Mouse (Mus musculus) intestine, postnatal 0 days (tissue): ENCODE results near the gene Dscaml1. TPM values are rescaled to one million over a fixed set of nuclear protein-coding genes. Genes with fewer than 3 reads are reported as not detected.

Experiments used
- ATAC-seq: fragments of 200-750 bp; cut with Nextera tagmentation; 2 replicates; pipeline ENCODE4 v1.8.0; 2017; ENCODE audit warnings: mild to moderate bottlenecking, moderate TSS enrichment, moderate library complexity
- H3K27ac ChIP-seq: fragments of 300-500 bp; sonication (generic); 2 replicates; pipeline ENCODE4 v1.5.1; 2014; ENCODE audit warnings: mild to moderate bottlenecking, low read depth, low read length, moderate library complexity
- H3K27me3 ChIP-seq: fragments of 300-500 bp; sonication (generic); replicated peaks from 2 replicates; pipeline ENCODE4 v1.6.1; 2014; ENCODE audit warnings: low read length, mixed read lengths; ENCODE audit not compliant: control insufficient read depth, insufficient read depth
- H3K36me3 ChIP-seq: fragments of 300-500 bp; sonication (generic); 2 replicates; pipeline ENCODE4 v1.6.1; 2014; ENCODE audit warnings: mild to moderate bottlenecking, moderate library complexity; ENCODE audit not compliant: control insufficient read depth, insufficient read depth
- H3K4me1 ChIP-seq: fragments of 300-500 bp; sonication (generic); replicated peaks from 2 replicates; pipeline ENCODE4 v1.6.1; 2014; ENCODE audit warnings: antibody characterized with exemption, low read length, mixed read lengths; ENCODE audit not compliant: control insufficient read depth, insufficient read depth
- H3K4me2 ChIP-seq: fragments of 300-500 bp; sonication (generic); replicated peaks from 2 replicates; pipeline ENCODE4 v1.6.1; 2014; ENCODE audit warnings: low read depth, mild to moderate bottlenecking, moderate library complexity
- H3K4me3 ChIP-seq: fragments of 300-500 bp; sonication (generic); 2 replicates; pipeline ENCODE4 v1.5.1; 2014; ENCODE audit warnings: low read depth, low read length
- H3K9ac ChIP-seq: fragments of 300-500 bp; sonication (generic); 2 replicates; pipeline ENCODE4 v1.6.1; 2014; ENCODE audit warnings: mild to moderate bottlenecking, low read depth, low read length
- H3K9me3 ChIP-seq: fragments of 300-500 bp; sonication (generic); 2 replicates; pipeline ENCODE4 v1.6.1; 2016; ENCODE audit warnings: mixed run types; ENCODE audit not compliant: control insufficient read depth
- CTCF ChIP-seq: sonication (generic); IDR thresholded peaks from 2 replicates; pipeline ENCODE4 v1.5.1; 2016; ENCODE audit warnings: low read depth, mild to moderate bottlenecking, control low read depth, antibody characterized with exemption, moderate library complexity
- WGBS: fragments of 180-500 bp; shearing (Covaris S2); extraction: QIAGEN DNeasy Blood & Tissue Kit; methylation state at CpG from one replicate; pipeline ENCODE4 v1.1.7; 2014; 5-methylcytosine and 5-hydroxymethylcytosine counted together
- polyA plus RNA-seq: library from polyadenylated mRNA; unstranded; fragments of >200 nt; fragmentation: Nextera tagmentation; extraction: Ambion mirVana; gene quantifications from 2 replicates; pipeline ENCODE4 v1.2.1, GENCODE M21; 2015

The Dscaml1 gene
- polyA plus RNA-seq, 1 experiment from 2014 or later = 0.09 TPM

- Histone ChIP-seq H3K9me3 (no peaks in the 10 kb centered on the region), H3K4me1 (no peaks in the 10 kb centered on the region), H3K27me3 (no peaks in the 10 kb centered on the region), H3K27ac (no peak overlapping the region), H3K4me2 (no peak overlapping the region), H3K9ac (no peak overlapping the region), H3K36me3 (no peaks in the 10 kb centered on the region), H3K4me3 (no peak overlapping the region)
- 58% methylated on average over 3 of the region's 3 CpGs for WGBS
- TF ChIP-seq CTCF = no peak
- no peak for ATAC-seq
Observed at GRCm38 (mm10) chr9:45660191-45660590, 233.8 kb downstream of the Dscaml1 start.

- Histone ChIP-seq H3K9me3 (no peaks in the 10 kb centered on the region), H3K4me2 (no peak overlapping the region), H3K9ac (no peak overlapping the region), H3K4me3 (no peak overlapping the region), H3K4me1 (no peaks in the 10 kb centered on the region), H3K36me3 (no peaks in the 10 kb centered on the region), H3K27me3 (no peaks in the 10 kb centered on the region), H3K27ac (no peak overlapping the region)
- ATAC-seq = no peak
- TF ChIP-seq CTCF = no peak
- 77% methylated on average over 5 of the region's 5 CpGs for WGBS
Observed at GRCm38 (mm10) chr9:45662471-45662870, 236.0 kb downstream of the Dscaml1 start.

- WGBS = 72% methylated on average over 16 of the region's 16 CpGs
Observed at GRCm38 (mm10) chr9:45663386-45664315, 237.2 kb downstream of the Dscaml1 start.

GRCm38 (mm10) chr9:45664326-45664725 is 237.9 kb downstream of the Dscaml1 start:
- no peak for TF ChIP-seq CTCF
- H3K36me3 ChIP-seq = no peaks in the 10 kb centered on the region
- no peaks in the 10 kb centered on the region for H3K4me1 ChIP-seq
- no peak overlapping the region for H3K4me3 ChIP-seq
- no peak overlapping the region for H3K4me2 ChIP-seq
- H3K27ac ChIP-seq = no peak overlapping the region
- H3K27me3 ChIP-seq = no peaks in the 10 kb centered on the region
- no peak for ATAC-seq
- no peak overlapping the region for H3K9ac ChIP-seq
- 82% methylated on average over 6 of the region's 6 CpGs for WGBS
- H3K9me3 ChIP-seq = no peaks in the 10 kb centered on the region

More at GRCm38 (mm10) chr9:45663386-45664315, 237.2 kb downstream of the Dscaml1 start:
- H3K9me3 ChIP-seq = no peaks in the 10 kb centered on the region
- no peaks in the 10 kb centered on the region for H3K4me1 ChIP-seq
- H3K4me2 ChIP-seq = no peak overlapping the region
- TF ChIP-seq CTCF = no peak
- no peak overlapping the region for H3K4me3 ChIP-seq
- H3K27ac ChIP-seq = no peak overlapping the region
- no peak for ATAC-seq
- H3K36me3 ChIP-seq = no peaks in the 10 kb centered on the region
- H3K9ac ChIP-seq = no peak overlapping the region
- no peaks in the 10 kb centered on the region for H3K27me3 ChIP-seq

GRCm38 (mm10) chr9:45664871-45665394 is 238.5 kb downstream of the Dscaml1 start:
- WGBS = 53% methylated on average over 15 of the region's 15 CpGs
- no peak for ATAC-seq
- H3K4me2 ChIP-seq = no peak overlapping the region

GRCm38 (mm10) chr9:45675931-45676330 is 249.5 kb downstream of the Dscaml1 start:
- ATAC-seq = no peak
- no peaks in the 10 kb centered on the region for H3K9me3 ChIP-seq
- no peak overlapping the region for H3K4me2 ChIP-seq
- no peak for TF ChIP-seq CTCF
- H3K36me3 ChIP-seq = no peaks in the 10 kb centered on the region
- H3K27ac ChIP-seq = no peak overlapping the region
- no peak overlapping the region for H3K9ac ChIP-seq
- WGBS = 76% methylated on average over 9 of the region's 9 CpGs
- H3K27me3 ChIP-seq = no peaks in the 10 kb centered on the region
- no peak overlapping the region for H3K4me3 ChIP-seq
- no peaks in the 10 kb centered on the region for H3K4me1 ChIP-seq

More at GRCm38 (mm10) chr9:45664871-45665394, 238.5 kb downstream of the Dscaml1 start:
- Histone ChIP-seq H3K4me1 (no peaks in the 10 kb centered on the region), H3K4me3 (no peak overlapping the region), H3K27ac (no peak overlapping the region), H3K9me3 (no peaks in the 10 kb centered on the region), H3K36me3 (no peaks in the 10 kb centered on the region), H3K27me3 (no peaks in the 10 kb centered on the region), H3K9ac (no peak overlapping the region)
- TF ChIP-seq CTCF = no peak
